Mouse (Mus musculus) adrenal gland, postnatal 36 days (tissue): ENCODE data around the gene Syn3. TPM values are rescaled to one million over a fixed set of nuclear protein-coding genes. Genes with fewer than 3 reads are reported as not detected.
A peak's percentile ranks its signal among the peaks of the same experiment; 100 is the strongest.

Source experiments
- DNase-seq, 2 experiments: peaks; one replicate each; pipeline ENCODE4 v3.0.0; 2021; ENCODE audit warnings: mixed read lengths in 1 of 2
- total RNA-seq, 2 experiments: library from RNA; stranded (reverse); gene quantifications; 2 replicates each; pipeline ENCODE4 v1.2.3; 2021

Gene Syn3
- total RNA-seq, 2 experiments from 2014 or later: 1.5 to 2.5 TPM

GRCm38 (mm10) chr10:86098363-86098762 is 400.3 kb downstream of the Syn3 start:
- DNase-seq: no peak

- no peak for DNase-seq
These were observed 405.3 kb downstream of the Syn3 start for GRCm38 (mm10) chr10:86093109-86094035.

DNA sequence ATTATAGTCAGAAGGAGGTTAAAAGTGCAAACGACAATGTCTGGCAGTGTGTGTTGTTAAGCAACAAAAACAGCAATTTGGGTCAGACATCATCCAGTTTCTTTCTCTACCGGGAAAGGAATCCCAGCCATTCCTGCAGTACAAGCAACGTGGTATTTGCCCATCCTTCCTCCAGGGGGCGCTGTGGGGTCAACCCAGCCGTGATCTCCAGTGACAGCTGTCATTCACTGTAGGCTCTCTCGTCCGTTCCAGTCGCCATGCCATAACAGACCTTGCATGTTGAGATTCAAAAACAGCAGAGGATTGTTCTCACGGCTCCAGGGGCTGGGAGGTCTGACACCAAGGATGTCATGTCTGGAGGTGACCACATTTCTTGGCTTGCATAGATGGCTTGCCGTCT is 406.8 kb downstream of the Syn3 start:
- peak in 1 of 2 experiments; percentile 25 for DNase-seq

DNA sequence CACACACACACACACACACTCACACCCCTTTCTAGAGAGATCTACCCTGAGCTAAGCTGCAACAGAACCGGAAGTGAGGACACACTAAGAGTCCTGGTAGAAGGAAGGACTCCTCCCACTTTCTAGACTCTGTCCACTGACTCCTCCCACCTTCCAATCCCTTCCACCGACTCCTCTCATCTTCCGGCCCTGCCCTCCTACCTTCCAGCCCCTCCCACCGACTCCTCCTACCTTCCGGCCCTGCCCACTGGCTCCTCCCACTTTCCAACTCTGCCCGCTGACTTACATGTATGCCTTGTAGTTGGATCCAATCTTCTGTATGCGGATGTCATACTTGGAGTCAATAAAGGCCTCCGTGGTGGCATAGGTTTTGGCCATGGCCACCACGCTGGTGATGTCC is 418.8 kb downstream of the Syn3 start:
- DNase-seq: no peak

DNA sequence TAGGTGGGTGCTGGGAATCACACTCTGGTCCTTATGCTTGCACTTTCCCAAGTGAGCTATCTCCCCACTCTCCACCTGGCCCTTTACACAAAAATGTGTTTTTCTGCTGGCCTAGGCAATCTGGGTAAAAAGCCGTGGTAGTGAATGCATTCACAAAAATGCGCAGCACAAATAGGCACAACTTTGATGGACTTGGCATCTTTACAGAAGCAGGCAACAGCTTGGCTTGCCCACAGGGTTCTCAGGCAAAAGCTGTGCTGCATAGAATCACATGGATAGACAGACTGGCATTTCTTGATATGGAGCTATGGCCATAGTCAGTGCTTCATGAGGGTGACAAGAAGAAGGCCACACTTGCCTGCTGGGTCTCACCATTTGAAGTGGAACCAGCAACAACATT is 419.9 kb downstream of the Syn3 start:
- no peak for DNase-seq

DNA sequence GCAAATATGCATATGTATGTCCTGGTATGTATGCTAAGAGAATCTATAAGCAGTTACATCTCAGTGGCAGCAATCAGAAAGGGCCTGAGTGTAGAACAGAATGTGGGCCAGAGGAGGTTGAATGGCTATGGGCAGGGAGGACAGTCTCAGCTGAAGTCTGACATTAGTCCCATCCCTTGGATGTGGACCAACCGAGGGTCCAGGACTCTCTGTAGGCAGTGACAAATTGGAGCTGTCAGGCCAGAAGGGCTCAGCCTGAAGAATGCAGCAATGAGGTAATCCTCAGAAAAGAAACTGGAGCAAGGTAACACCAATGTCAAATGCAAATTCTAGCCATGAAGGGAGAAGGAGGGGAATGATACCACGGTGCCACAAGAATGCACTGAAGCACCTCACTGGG is 421.4 kb downstream of the Syn3 start:
- DNase-seq: no peak

DNA sequence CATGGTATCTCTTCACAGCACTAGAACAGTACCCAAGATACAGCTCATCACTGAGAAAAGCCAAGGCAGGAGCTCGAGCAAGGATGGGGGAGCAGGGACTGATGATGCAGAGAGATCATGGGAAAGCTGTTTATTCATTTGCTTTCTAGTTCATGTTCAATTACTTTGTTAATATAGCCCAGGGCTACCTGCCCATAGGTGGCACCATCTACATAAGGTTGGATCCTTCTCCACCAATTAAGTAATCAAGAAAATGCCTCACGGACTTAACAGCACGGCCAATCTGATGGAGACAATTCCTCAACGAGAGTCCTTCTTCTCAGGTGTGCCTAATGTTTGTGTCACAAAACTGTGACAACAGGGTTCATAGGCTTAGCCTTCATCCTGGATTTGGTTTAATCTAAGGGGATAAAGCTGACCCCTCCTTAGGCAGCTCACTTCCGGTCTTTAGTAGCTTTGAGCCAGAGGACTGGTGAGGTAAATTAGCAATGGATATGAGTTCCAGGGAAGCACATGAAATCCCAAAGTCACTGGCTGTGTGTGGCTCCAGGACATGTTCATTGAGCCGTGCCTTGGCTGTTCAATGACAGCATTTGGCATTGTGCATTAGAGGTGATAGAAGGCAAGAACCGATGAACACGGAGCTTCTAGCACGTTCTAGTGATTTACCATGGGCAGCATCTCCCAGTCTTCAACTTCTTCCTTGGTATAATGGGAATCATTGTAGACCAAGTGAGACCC is 423.6 kb downstream of the Syn3 start:
- peak in 1 of 2 experiments; percentile 14 for DNase-seq

DNA sequence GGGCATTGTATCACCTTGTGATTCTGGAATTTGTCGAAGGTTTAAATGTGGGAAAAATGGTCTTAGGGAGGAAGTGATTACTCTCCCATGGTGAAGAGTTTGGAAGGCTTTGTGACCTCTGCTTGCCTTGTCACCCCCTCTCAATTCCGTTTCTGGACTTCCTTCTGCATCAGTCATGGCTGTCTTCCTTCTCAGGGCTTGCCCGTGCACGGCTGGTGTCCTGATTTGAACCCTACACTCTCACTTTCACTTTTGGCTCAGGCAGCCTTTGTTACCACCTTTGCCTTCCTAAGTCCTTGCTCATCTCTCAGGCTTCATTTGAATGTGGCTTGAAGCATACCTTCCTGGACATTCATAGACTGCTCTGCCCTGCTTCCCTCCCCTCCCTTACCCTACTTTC is 424.6 kb downstream of the Syn3 start:
- no peak for DNase-seq

GRCm38 (mm10) chr10:86070751-86071150 is 427.9 kb downstream of the Syn3 start:
- DNase-seq: no peak

- no peak for DNase-seq
These were observed 429.4 kb downstream of the Syn3 start for GRCm38 (mm10) chr10:86069341-86069740.

- DNase-seq: no peak
These were observed 430.8 kb downstream of the Syn3 start for GRCm38 (mm10) chr10:86067911-86068310.

DNA sequence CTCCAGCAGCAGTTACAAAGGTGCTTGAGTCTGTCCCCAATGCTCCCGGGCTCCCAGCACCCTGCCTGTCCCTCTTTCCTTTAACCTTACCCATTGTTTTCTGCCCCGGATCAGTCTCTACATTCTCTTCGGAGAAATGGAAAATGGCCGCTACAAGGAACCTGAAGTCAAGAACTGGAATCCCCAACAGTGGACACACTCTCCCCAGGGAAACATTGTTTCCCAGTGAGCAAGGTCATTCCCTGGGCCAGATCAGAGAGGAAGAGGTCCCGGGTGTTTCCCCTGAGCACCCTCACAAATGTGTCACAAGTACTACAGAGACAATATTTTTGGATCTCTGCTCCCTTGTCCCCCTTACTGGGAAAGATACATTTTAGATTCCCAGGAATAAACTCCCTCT is 432.0 kb downstream of the Syn3 start:
- DNase-seq: no peak

DNA sequence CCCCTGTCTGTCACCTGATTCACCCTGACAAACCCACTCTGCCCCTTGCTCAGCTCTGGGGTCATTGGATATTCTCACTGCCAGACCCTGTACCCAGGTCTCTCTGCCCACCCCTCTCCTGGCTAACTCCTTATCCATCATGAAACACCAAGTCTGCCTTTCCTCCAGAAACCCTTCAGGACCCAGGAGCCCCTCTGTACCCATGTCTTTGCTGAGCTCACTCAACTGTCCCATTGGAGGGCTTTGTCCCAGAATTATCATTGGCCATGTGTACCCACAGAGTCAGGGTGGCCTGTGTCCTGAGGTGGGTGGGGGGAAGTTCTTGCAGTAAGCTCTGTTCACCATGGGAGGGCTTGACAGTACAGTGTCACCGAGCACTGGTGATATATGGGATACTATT is 433.0 kb downstream of the Syn3 start:
- DNase-seq: no peak

DNA sequence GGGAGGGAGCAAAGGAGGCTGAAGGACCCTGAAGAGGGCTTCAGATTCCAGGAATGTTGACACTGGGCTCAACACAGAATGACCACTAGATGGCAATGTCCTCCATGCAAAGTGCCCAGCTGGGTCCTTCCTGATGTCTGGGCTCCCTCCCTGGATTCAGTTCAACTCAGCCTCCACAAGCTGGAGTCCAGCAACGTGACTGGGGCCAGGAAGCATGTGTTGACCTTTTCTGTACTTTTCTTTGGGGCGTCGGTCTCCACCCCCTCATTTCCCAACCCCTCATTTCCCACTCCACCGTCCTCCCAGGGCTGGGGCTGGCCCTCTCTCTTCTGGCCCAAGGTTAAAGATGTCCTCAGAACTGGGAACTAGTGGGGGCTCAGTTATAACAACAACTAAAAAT is 433.8 kb downstream of the Syn3 start:
- peak; percentile 70 to 80 for DNase-seq

DNA sequence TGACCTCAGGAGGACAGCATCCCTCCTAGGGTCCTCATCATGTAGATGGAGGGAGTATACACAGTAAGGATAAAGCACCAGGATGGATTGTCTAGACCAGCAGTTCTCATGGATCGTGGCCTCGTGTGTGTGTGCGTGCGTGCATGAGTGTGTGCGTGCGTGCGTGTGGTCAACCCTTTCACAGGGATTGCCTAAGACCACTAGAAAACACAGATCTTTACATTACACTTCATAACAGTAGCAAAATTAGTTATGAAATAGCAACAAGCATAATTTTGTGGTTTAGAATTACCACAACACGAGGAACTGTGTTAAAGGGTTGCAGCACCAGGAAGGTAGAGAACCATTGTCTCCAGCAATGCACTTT is 435.7 kb downstream of the Syn3 start:
- DNase-seq: no peak

- no peak for DNase-seq
These were observed 436.3 kb downstream of the Syn3 start for GRCm38 (mm10) chr10:86062261-86063017.

GRCm38 (mm10) chr10:86060267-86060666 is 438.4 kb downstream of the Syn3 start:
- no peak for DNase-seq

GRCm38 (mm10) chr10:86057712-86058111 is 441.0 kb downstream of the Syn3 start:
- no peak for DNase-seq

GRCm38 (mm10) chr10:86057286-86057685 is 441.4 kb downstream of the Syn3 start:
- no peak for DNase-seq

DNA sequence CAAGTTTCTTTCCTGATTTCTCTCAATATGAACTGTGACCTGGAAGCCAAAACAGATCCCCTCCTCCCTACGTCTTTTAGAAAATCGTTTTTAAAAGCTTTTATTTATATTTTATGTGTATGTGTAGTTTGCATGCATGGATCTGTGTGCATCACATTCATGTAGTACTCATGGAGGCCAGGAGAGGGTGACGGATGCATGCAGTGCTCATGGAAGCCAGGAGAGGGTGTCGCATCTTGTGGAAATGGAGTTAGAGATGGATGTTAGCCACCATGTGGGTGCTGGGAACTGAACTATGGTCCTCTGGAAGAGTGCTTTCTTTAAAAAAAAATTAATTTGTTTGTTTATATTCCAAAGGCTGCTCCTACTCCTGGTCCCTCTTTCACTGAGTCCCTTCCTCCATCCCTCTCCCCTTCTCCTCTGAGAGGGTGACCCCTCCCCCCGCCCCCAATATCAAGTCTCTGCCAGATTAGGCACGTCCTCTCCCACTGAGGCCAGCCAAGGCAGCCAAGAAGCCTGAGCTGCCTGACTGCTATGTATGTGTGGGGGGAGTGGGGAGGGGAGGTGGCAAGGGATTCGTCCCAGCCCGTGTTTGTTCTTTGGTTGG is 442.3 kb downstream of the Syn3 start:
- DNase-seq: no peak

DNA sequence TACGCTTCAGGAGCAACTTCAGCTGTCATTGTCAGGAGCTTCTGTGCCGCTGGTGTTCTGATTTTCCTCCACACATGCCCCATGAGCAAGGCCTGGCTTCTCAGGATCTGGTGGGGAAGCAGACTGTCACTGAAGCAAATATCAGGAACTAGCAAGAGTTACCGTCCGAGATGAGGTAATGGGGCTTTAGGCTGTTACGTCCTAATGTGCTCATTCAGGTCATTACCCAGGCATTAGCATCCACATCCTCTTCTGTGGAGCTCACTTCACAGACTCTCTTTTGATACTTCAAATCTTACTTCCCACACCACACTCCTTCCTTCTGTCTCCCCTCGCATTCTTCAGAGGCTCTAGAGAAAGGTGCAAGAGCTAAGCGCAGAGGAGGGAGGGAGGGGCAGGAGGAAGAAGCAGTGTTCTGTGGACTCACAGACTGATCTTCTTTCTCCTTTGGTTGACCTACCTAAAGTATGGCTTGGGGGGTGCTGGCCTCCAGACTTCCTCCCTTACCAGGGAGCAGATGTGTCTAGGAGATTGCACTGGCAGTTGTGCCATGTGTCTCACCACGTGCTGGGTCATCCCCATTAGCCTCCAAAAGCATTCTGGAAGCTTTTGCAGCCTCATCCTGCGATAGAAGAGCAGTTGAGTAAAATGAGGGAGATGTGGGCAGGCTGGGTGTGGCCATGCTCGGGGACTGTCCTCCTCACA is 445.7 kb downstream of the Syn3 start:
- DNase-seq: no peak

DNA sequence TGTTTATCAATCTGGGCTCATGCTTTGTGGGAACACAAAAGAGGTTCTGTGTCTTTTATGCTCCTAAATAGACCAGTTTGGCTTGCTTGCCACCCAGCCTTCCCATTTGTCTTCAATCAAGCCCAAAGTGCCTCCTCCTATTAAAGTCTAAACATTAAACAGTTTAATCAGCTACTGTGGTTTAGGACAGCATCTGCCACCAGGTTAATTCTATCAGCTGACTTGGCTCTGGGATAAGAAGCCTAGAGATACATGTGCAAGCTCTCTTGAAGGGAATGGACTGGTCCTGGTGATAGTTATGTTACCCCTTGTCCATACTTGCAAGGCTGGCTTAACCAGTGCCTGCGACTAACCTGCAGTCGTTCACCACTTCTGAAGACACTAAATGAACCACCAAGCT is 448.2 kb downstream of the Syn3 start:
- DNase-seq: no peak
